Mouse (Mus musculus) megakaryocyte, embryonic 14.5 days (primary cell): ENCODE measurements around the gene Ttc7.

ENCODE experiments used
- FLI1 ChIP-seq: IDR thresholded peaks from 2 replicates; pipeline ENCODE4 v1.6.1; 2012; ENCODE audit warnings: low read length, inconsistent platforms, mixed read lengths
- GATA1 ChIP-seq: IDR thresholded peaks from 3 replicates; pipeline ENCODE4 v1.6.1; 2012; ENCODE audit warnings: mixed read lengths, low read length, inconsistent platforms, borderline replicate concordance

DNA sequence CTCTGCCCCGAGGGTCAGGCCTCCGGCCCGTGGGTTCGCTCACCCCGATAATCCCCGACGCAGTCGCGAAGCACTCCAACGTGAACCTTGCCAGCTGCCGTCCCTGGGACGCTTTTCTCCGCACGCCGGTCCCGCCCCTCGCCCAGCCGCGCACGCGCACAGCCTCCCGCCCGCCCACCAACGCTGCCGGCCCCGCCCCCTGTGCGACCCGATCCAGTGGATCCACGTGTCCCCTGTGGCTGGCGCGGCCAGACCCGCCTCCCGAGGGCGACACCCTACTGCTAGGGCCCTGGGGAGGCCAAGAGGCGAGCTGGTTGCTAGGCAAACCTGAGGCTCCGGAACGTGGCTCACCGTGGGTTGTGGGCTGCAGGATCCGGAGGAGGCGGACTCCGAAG lies 16.9 kb upstream of the Ttc7 start, which contains the start of gene Mcfd2:
- TF ChIP-seq FLI1 (no peak), GATA1 (no peak)
